Mouse (Mus musculus) lung, embryonic 16.5 days (tissue): ENCODE measurements around the gene Slc16a3. TPM values are rescaled to one million over a fixed set of nuclear protein-coding genes. Genes with fewer than 3 reads are reported as not detected.

ENCODE experiments used
- ATAC-seq: fragments of 200-750 bp; cut with Nextera tagmentation; 2 replicates; pipeline ENCODE4 v1.8.0; 2017; ENCODE audit warnings: low read depth, mild to moderate bottlenecking, moderate library complexity
- H3K27ac ChIP-seq: fragments of 300-500 bp; sonication (generic); 2 replicates; pipeline ENCODE4 v1.5.1; 2014; ENCODE audit warnings: mild to moderate bottlenecking, control low read depth, low read length
- H3K27me3 ChIP-seq: fragments of 300-500 bp; sonication (generic); 2 replicates; pipeline ENCODE4 v1.6.1; 2014; ENCODE audit warnings: low read depth, low read length, mixed read lengths; ENCODE audit not compliant: control insufficient read depth, insufficient read depth
- H3K36me3 ChIP-seq: fragments of 300-500 bp; sonication (generic); 2 replicates; pipeline ENCODE4 v1.6.1; 2014; ENCODE audit warnings: low read length; ENCODE audit not compliant: control insufficient read depth, insufficient read depth
- H3K4me1 ChIP-seq: fragments of 300-500 bp; sonication (generic); replicated peaks from 2 replicates; pipeline ENCODE4 v1.6.1; 2014; ENCODE audit warnings: low read length, mixed read lengths; ENCODE audit not compliant: control insufficient read depth, insufficient read depth
- H3K4me2 ChIP-seq: fragments of 300-500 bp; sonication (generic); 2 replicates; pipeline ENCODE4 v1.6.1; 2014; ENCODE audit warnings: low read depth, low read length, control low read depth
- H3K4me3 ChIP-seq: fragments of 300-500 bp; sonication (generic); 2 replicates; pipeline ENCODE4 v1.5.1; 2014; ENCODE audit warnings: mild to moderate bottlenecking, low read length, control low read depth
- H3K9ac ChIP-seq: fragments of 300-500 bp; sonication (generic); 2 replicates; pipeline ENCODE4 v1.6.1; 2014; ENCODE audit warnings: low read length, control low read depth
- H3K9me3 ChIP-seq: fragments of 300-500 bp; sonication (generic); 2 replicates; pipeline ENCODE4 v1.6.1; 2016; ENCODE audit warnings: low read length; ENCODE audit not compliant: control insufficient read depth
- WGBS: fragments of 180-500 bp; shearing (Covaris S2); extraction: QIAGEN DNeasy Blood & Tissue Kit; methylation state at CpG from one replicate; pipeline ENCODE4 v1.1.7; 2014; 5-methylcytosine and 5-hydroxymethylcytosine counted together
- polyA plus RNA-seq: library from polyadenylated mRNA; unstranded; fragments of >200 nt; fragmentation: Nextera tagmentation; extraction: Ambion mirVana; gene quantifications from 2 replicates; pipeline ENCODE4 v1.2.1, GENCODE M21; 2015

Slc16a3 gene
- polyA plus RNA-seq, 1 experiment from 2014 or later = 62.5 TPM

DNA sequence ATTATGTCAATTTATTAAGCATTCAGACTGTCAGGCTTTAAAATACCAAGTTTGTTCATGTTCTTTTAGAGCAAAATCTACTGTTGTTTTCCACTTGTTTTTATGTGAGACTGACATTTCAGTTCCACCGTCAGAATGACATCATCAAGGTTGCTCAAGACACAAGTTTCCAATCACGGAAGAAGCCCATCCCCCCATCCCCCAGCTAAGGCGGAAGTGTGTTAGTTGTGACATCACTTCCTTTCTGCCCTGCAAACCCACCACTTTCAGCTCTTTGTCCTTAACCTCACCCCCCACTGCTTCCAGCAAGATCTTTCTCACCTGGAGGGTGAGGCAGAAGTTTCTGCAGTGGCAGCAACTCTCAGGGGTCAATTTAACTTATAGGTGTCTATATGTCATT, 31.8 kb upstream of the Slc16a3 start:
- H3K4me1 ChIP-seq = no peaks in the 10 kb centered on the region
- 58% methylated on average over 3 of the region's 3 CpGs for WGBS
- H3K9me3 ChIP-seq = no peaks in the 10 kb centered on the region
- peaks cover 18% of the 10 kb centered on the region; the same call in 1 of the 2 replicates for H3K36me3 ChIP-seq
- no peak overlapping the region for H3K4me2 ChIP-seq
- no peak overlapping the region for H3K27ac ChIP-seq
- H3K4me3 ChIP-seq = no peak overlapping the region
- no peak overlapping the region for H3K9ac ChIP-seq
- no peaks in the 10 kb centered on the region for H3K27me3 ChIP-seq
- no peak for ATAC-seq

DNA sequence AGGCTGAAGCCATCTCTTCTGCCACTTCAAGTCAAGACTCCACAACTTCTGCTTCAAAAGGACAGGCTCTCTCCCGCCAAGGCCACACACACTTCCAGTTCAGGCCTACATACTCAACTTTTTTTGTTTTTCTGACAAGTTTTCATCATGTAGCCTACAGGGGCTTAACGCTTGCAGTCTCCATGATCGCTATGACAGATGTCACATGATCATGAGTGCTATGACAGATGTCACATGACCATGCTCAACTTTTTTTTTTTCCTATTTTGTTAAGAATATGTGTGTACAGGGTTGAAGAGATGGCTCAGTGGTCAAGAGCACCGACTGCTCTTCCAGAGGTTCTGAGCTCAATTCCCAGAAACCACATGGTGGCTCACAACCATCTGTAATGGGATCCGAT, 30.5 kb upstream of the Slc16a3 start:
- Histone ChIP-seq H3K36me3 (peaks cover 18% of the 10 kb centered on the region; the same call in 1 of the 2 replicates), H3K27me3 (no peaks in the 10 kb centered on the region), H3K4me1 (no peaks in the 10 kb centered on the region), H3K9me3 (no peaks in the 10 kb centered on the region), H3K4me3 (no peak overlapping the region), H3K9ac (no peak overlapping the region), H3K27ac (no peak overlapping the region), H3K4me2 (no peak overlapping the region)
- ATAC-seq = no peak
- WGBS = 95% methylated on average over 5 of the region's 5 CpGs

- WGBS = 90% methylated on average over 3 of the region's 3 CpGs
- H3K36me3 ChIP-seq = peaks cover 11% of the 10 kb centered on the region; the same call in 1 of the 2 replicates
- no peaks in the 10 kb centered on the region for H3K4me1 ChIP-seq
- H3K27ac ChIP-seq = no peak overlapping the region
- no peaks in the 10 kb centered on the region for H3K9me3 ChIP-seq
- no peaks in the 10 kb centered on the region for H3K27me3 ChIP-seq
- H3K4me3 ChIP-seq = no peak overlapping the region
- no peak overlapping the region for H3K4me2 ChIP-seq
- H3K9ac ChIP-seq = no peak overlapping the region
- no peak for ATAC-seq
Observed at GRCm38 (mm10) chr11:120922528-120922927, 25.8 kb upstream of the Slc16a3 start.

- H3K36me3 ChIP-seq = no peaks in the 10 kb centered on the region; the same call in 1 of the 2 replicates
- H3K4me3 ChIP-seq = no peak overlapping the region
- peaks cover 2% of the 10 kb centered on the region; the same call in 1 of the 2 replicates for H3K4me1 ChIP-seq
- H3K9me3 ChIP-seq = no peaks in the 10 kb centered on the region
- no peak overlapping the region for H3K9ac ChIP-seq
- no peak overlapping the region for H3K27ac ChIP-seq
- no peak for ATAC-seq
- no peaks in the 10 kb centered on the region for H3K27me3 ChIP-seq
- no peak overlapping the region for H3K4me2 ChIP-seq
- WGBS = 85% methylated on average over 4 of the region's 4 CpGs
Observed at GRCm38 (mm10) chr11:120928468-120928867, 19.8 kb upstream of the Slc16a3 start.

GRCm38 (mm10) chr11:120931479-120931878, 16.8 kb upstream of the Slc16a3 start:
- Histone ChIP-seq H3K9ac (no peak overlapping the region), H3K4me2 (0 out of 2 replicates have a peak overlapping the region, but pooled peaks have one; percentile 58), H3K36me3 (no peaks in the 10 kb centered on the region), H3K27me3 (no peaks in the 10 kb centered on the region), H3K9me3 (no peaks in the 10 kb centered on the region), H3K4me3 (no peak overlapping the region), H3K27ac (no peak overlapping the region), H3K4me1 (peaks cover 2% of the 10 kb centered on the region; the same call in 1 of the 2 replicates)
- ATAC-seq = no peak
- WGBS = 95% methylated on average over 4 of the region's 4 CpGs

GRCm38 (mm10) chr11:120932564-120933398, 15.5 kb upstream of the Slc16a3 start, which contains the start of gene Ccdc57:
TSS of gene Ccdc57 (minus strand) at chr11:120932872.
- H3K9ac ChIP-seq = peak within 1 kb of the TSS; percentile 64
- peak within 1 kb of the TSS; percentile 80 for H3K4me3 ChIP-seq
- WGBS = 10% methylated on average over 44 of the region's 44 CpGs
- peak within 1 kb of the TSS; percentile 58 for H3K4me2 ChIP-seq
- H3K27ac ChIP-seq = no peak within 1 kb of the TSS
- peak; percentile 96 for ATAC-seq
- H3K27me3 ChIP-seq = no peaks in the 10 kb centered on the region
- H3K4me1 ChIP-seq = peaks cover 2% of the 10 kb centered on the region; the same call in 1 of the 2 replicates
- no peaks in the 10 kb centered on the region for H3K9me3 ChIP-seq
- H3K36me3 ChIP-seq = no peaks in the 10 kb centered on the region

DNA sequence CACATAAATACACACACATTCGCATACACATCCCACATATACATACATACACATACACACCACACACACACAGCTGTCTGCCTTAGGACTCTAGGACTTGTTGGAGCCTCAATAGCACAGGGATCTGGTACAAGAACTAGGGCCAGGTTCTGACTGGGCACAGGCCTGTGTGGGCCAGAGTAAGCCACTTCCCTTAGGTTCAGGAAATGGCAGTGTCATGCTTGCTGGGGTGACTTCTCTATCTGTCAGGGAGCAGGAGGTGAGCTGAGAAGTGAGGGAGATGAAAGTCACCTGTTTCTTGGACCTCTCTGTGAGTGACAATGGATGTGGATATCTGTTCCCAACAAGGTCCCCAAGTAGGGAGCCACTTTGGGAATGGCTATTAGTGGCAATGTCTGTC, 10.3 kb upstream of the Slc16a3 start:
- H3K9me3 ChIP-seq = no peaks in the 10 kb centered on the region
- H3K9ac ChIP-seq = no peak overlapping the region
- WGBS = 97% methylated on average over 1 of the region's 1 CpGs
- H3K4me1 ChIP-seq = no peaks in the 10 kb centered on the region
- no peak overlapping the region for H3K27ac ChIP-seq
- no peak for ATAC-seq
- H3K36me3 ChIP-seq = no peaks in the 10 kb centered on the region
- no peak overlapping the region for H3K4me3 ChIP-seq
- H3K4me2 ChIP-seq = no peak overlapping the region
- H3K27me3 ChIP-seq = no peaks in the 10 kb centered on the region

DNA sequence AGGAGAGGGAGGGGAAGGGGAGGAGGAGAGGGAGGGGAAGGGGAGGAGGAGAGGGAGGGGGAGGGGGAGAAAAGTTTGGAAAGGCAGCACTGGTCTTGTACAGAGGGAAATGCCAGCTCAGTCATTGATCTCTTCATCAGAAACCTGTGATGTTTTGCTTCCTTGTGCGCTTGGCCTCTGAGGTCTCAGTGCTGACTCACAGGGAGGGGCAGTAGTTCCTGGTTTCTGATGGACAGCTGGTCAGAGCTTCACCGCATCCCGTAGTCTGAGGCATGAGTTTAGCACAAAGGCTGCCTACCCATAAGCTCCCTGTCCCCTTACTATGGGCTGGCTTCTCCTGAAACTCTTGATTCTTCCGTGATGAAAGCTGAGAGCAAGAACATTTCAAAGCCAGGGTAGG, 9.5 kb upstream of the Slc16a3 start:
- Histone ChIP-seq H3K27ac (no peak overlapping the region), H3K9me3 (no peaks in the 10 kb centered on the region), H3K9ac (no peak overlapping the region), H3K4me2 (no peak overlapping the region), H3K4me3 (no peak overlapping the region), H3K27me3 (no peaks in the 10 kb centered on the region), H3K4me1 (no peaks in the 10 kb centered on the region), H3K36me3 (no peaks in the 10 kb centered on the region)
- WGBS = 29% methylated on average over 4 of the region's 4 CpGs
- ATAC-seq = no peak; the same call in 1 of the 2 replicates

GRCm38 (mm10) chr11:120939712-120940341, 8.5 kb upstream of the Slc16a3 start:
- 40% methylated on average over 6 of the region's 6 CpGs for WGBS
- Histone ChIP-seq H3K9me3 (no peaks in the 10 kb centered on the region), H3K4me2 (no peak overlapping the region), H3K27me3 (no peaks in the 10 kb centered on the region), H3K9ac (no peak overlapping the region), H3K4me1 (no peaks in the 10 kb centered on the region), H3K4me3 (no peak overlapping the region), H3K36me3 (no peaks in the 10 kb centered on the region), H3K27ac (no peak overlapping the region)
- ATAC-seq = no peak
